Mouse (Mus musculus): ENCODE results near the gene Ets2.
A peak's percentile ranks its signal among the peaks of the same experiment; 100 is the strongest.

GRCm38 (mm10) chr16:95701802-95702561 lies at the start of gene Ets2:
- no peak for TF ChIP-seq EP300 (IDR thresholded peaks at IDR 0.05; ENCODE audit: low read depth)
- TF ChIP-seq CTCF (IDR thresholded peaks at IDR 0.05; ENCODE audit: low read depth) = peak; percentile 89
